Mouse (Mus musculus): ENCODE measurements around the gene Cdk19.

Gene Cdk19

GRCm38 (mm10) chr10:40443806-40444357 is 104.5 kb downstream of the Cdk19 start:
- DNase-seq (ENCODE audit: low spot score) = peak; percentile 38

GRCm38 (mm10) chr10:40444586-40444985 is 105.2 kb downstream of the Cdk19 start:
- no peak for DNase-seq (ENCODE audit: low spot score)

GRCm38 (mm10) chr10:40446088-40446604 is 106.8 kb downstream of the Cdk19 start:
- DNase-seq (ENCODE audit: low spot score) = no peak

GRCm38 (mm10) chr10:40446630-40447029 is 107.3 kb downstream of the Cdk19 start:
- DNase-seq (ENCODE audit: low spot score) = no peak

GRCm38 (mm10) chr10:40447295-40447694 is 107.9 kb downstream of the Cdk19 start:
- DNase-seq (ENCODE audit: low spot score) = no peak

GRCm38 (mm10) chr10:40447921-40448320 is 108.6 kb downstream of the Cdk19 start:
- DNase-seq (ENCODE audit: low spot score) = no peak

GRCm38 (mm10) chr10:40448444-40448843 is 109.1 kb downstream of the Cdk19 start:
- DNase-seq (ENCODE audit: low spot score) = no peak

GRCm38 (mm10) chr10:40449571-40449970 is 110.2 kb downstream of the Cdk19 start:
- DNase-seq (ENCODE audit: low spot score) = no peak

GRCm38 (mm10) chr10:40450171-40450570 is 110.8 kb downstream of the Cdk19 start:
- DNase-seq (ENCODE audit: low spot score) = no peak

- no peak for DNase-seq (ENCODE audit: low spot score)
Measured at GRCm38 (mm10) chr10:40457116-40457515, 117.8 kb downstream of the Cdk19 start.

GRCm38 (mm10) chr10:40459141-40459540 is 119.8 kb downstream of the Cdk19 start:
- DNase-seq (ENCODE audit: low spot score) = no peak

GRCm38 (mm10) chr10:40461362-40461761 is 122.0 kb downstream of the Cdk19 start:
- DNase-seq (ENCODE audit: low spot score) = no peak

- DNase-seq (ENCODE audit: low spot score) = no peak
Measured at GRCm38 (mm10) chr10:40462257-40462656, 122.9 kb downstream of the Cdk19 start.

- DNase-seq (ENCODE audit: low spot score) = no peak
Measured at GRCm38 (mm10) chr10:40467174-40467911, 128.0 kb downstream of the Cdk19 start.

- no peak for DNase-seq (ENCODE audit: low spot score)
Measured at GRCm38 (mm10) chr10:40467912-40468254, 128.5 kb downstream of the Cdk19 start.

- DNase-seq (ENCODE audit: low spot score) = no peak
Measured at GRCm38 (mm10) chr10:40469145-40469544, 129.8 kb downstream of the Cdk19 start.

- no peak for DNase-seq (ENCODE audit: low spot score)
Measured at GRCm38 (mm10) chr10:40476535-40477285, 137.3 kb downstream of the Cdk19 start.

- no peak for DNase-seq (ENCODE audit: low spot score)
Measured at GRCm38 (mm10) chr10:40477426-40478075, 138.2 kb downstream of the Cdk19 start.

- DNase-seq (ENCODE audit: low spot score) = no peak
Measured at GRCm38 (mm10) chr10:40478626-40479025, 139.3 kb downstream of the Cdk19 start.

- no peak for DNase-seq (ENCODE audit: low spot score)
Measured at GRCm38 (mm10) chr10:40479216-40479615, 139.9 kb downstream of the Cdk19 start.

GRCm38 (mm10) chr10:40479621-40480193 is 140.3 kb downstream of the Cdk19 start:
- no peak for DNase-seq (ENCODE audit: low spot score)

- no peak for DNase-seq (ENCODE audit: low spot score)
Measured at GRCm38 (mm10) chr10:40481534-40481933, 142.2 kb downstream of the Cdk19 start.
